Mouse (Mus musculus): Measurements from ENCODE around the gene Fam129c. TPM values are rescaled to one million over a fixed set of nuclear protein-coding genes. Genes with fewer than 3 reads are reported as not detected.

The Fam129c gene
- polyA plus RNA-seq, 1 experiment, result 3.9 TPM

- Histone ChIP-seq H3K36me3 (ENCODE audit: control insufficient read depth, insufficient read depth, low read length) (no peaks in the 10 kb centered on the region), H3K4me3 (ENCODE audit: control insufficient read depth, low read depth, low read length) (no peak overlapping the region), H3K27me3 (ENCODE audit: control insufficient read depth, insufficient read depth, low read length) (no peaks in the 10 kb centered on the region), H3K4me1 (ENCODE audit: control insufficient read depth, insufficient read depth, low read length) (peaks cover 7% of the 10 kb centered on the region), H3K27ac (ENCODE audit: control insufficient read depth, insufficient read depth, low read depth, low read length) (no peak overlapping the region)
- TF ChIP-seq CTCF (IDR thresholded peaks at IDR 0.05; ENCODE audit: control insufficient read depth, insufficient read depth, insufficient replicate concordance, low read depth, low read length), result no peak
- no peak for TF ChIP-seq POLR2A (IDR thresholded peaks at IDR 0.05; ENCODE audit: control insufficient read depth, low read depth, low read length)
Measured at GRCm38 (mm10) chr8:71604021-71604420, 6.6 kb downstream of the Fam129c start.

GRCm38 (mm10) chr8:71610822-71611651, 13.6 kb downstream of the Fam129c start, which contains the start of gene Colgalt1:
Gene Colgalt1 (plus strand): TSS chr8:71610998.
- Histone ChIP-seq H3K4me1 (ENCODE audit: control insufficient read depth, insufficient read depth, low read length) (peaks cover 12% of the 10 kb centered on the region), H3K27ac (ENCODE audit: control insufficient read depth, insufficient read depth, low read depth, low read length) (peak within 1 kb of the TSS; percentile 75), H3K36me3 (ENCODE audit: control insufficient read depth, insufficient read depth, low read length) (no peaks in the 10 kb centered on the region), H3K4me3 (ENCODE audit: control insufficient read depth, low read depth, low read length) (peak within 1 kb of the TSS; percentile 91), H3K27me3 (ENCODE audit: control insufficient read depth, insufficient read depth, low read length) (no peaks in the 10 kb centered on the region)
- TF ChIP-seq POLR2A (IDR thresholded peaks at IDR 0.05; ENCODE audit: control insufficient read depth, low read depth, low read length) (peak; percentile 60), CTCF (IDR thresholded peaks at IDR 0.05; ENCODE audit: control insufficient read depth, insufficient read depth, insufficient replicate concordance, low read depth, low read length) (no peak)

GRCm38 (mm10) chr8:71612141-71612540, 14.7 kb downstream of the Fam129c start:
- Histone ChIP-seq H3K27ac (ENCODE audit: control insufficient read depth, insufficient read depth, low read depth, low read length) (no peak overlapping the region), H3K4me3 (ENCODE audit: control insufficient read depth, low read depth, low read length) (no peak overlapping the region), H3K36me3 (ENCODE audit: control insufficient read depth, insufficient read depth, low read length) (no peaks in the 10 kb centered on the region), H3K4me1 (ENCODE audit: control insufficient read depth, insufficient read depth, low read length) (peaks cover 12% of the 10 kb centered on the region), H3K27me3 (ENCODE audit: control insufficient read depth, insufficient read depth, low read length) (no peaks in the 10 kb centered on the region)
- no peak for TF ChIP-seq CTCF (IDR thresholded peaks at IDR 0.05; ENCODE audit: control insufficient read depth, insufficient read depth, insufficient replicate concordance, low read depth, low read length)
- no peak for TF ChIP-seq POLR2A (IDR thresholded peaks at IDR 0.05; ENCODE audit: control insufficient read depth, low read depth, low read length)

GRCm38 (mm10) chr8:71613418-71613817, 16.0 kb downstream of the Fam129c start:
- Histone ChIP-seq H3K4me3 (ENCODE audit: control insufficient read depth, low read depth, low read length) (no peak overlapping the region), H3K27ac (ENCODE audit: control insufficient read depth, insufficient read depth, low read depth, low read length) (no peak overlapping the region), H3K4me1 (ENCODE audit: control insufficient read depth, insufficient read depth, low read length) (peaks cover 12% of the 10 kb centered on the region), H3K27me3 (ENCODE audit: control insufficient read depth, insufficient read depth, low read length) (no peaks in the 10 kb centered on the region), H3K36me3 (ENCODE audit: control insufficient read depth, insufficient read depth, low read length) (no peaks in the 10 kb centered on the region)
- no peak for TF ChIP-seq CTCF (IDR thresholded peaks at IDR 0.05; ENCODE audit: control insufficient read depth, insufficient read depth, insufficient replicate concordance, low read depth, low read length)
- no peak for TF ChIP-seq POLR2A (IDR thresholded peaks at IDR 0.05; ENCODE audit: control insufficient read depth, low read depth, low read length)

GRCm38 (mm10) chr8:71619786-71620185, 22.3 kb downstream of the Fam129c start:
- TF ChIP-seq POLR2A (IDR thresholded peaks at IDR 0.05; ENCODE audit: control insufficient read depth, low read depth, low read length), result no peak
- TF ChIP-seq CTCF (IDR thresholded peaks at IDR 0.05; ENCODE audit: control insufficient read depth, insufficient read depth, insufficient replicate concordance, low read depth, low read length), result no peak
- Histone ChIP-seq H3K36me3 (ENCODE audit: control insufficient read depth, insufficient read depth, low read length) (no peaks in the 10 kb centered on the region), H3K27ac (ENCODE audit: control insufficient read depth, insufficient read depth, low read depth, low read length) (no peak overlapping the region), H3K27me3 (ENCODE audit: control insufficient read depth, insufficient read depth, low read length) (no peaks in the 10 kb centered on the region), H3K4me3 (ENCODE audit: control insufficient read depth, low read depth, low read length) (peak overlapping the region; percentile 57), H3K4me1 (ENCODE audit: control insufficient read depth, insufficient read depth, low read length) (no peaks in the 10 kb centered on the region; the same call in 1 of the 2 replicates)

GRCm38 (mm10) chr8:71625088-71625487, 27.6 kb downstream of the Fam129c start:
- H3K4me3 ChIP-seq (ENCODE audit: control insufficient read depth, low read depth, low read length), result no peak overlapping the region
- no peaks in the 10 kb centered on the region for H3K36me3 ChIP-seq (ENCODE audit: control insufficient read depth, insufficient read depth, low read length)
- H3K27ac ChIP-seq (ENCODE audit: control insufficient read depth, insufficient read depth, low read depth, low read length), result no peak overlapping the region
- H3K4me1 ChIP-seq (ENCODE audit: control insufficient read depth, insufficient read depth, low read length), result peaks cover 19% of the 10 kb centered on the region
- TF ChIP-seq POLR2A (IDR thresholded peaks at IDR 0.05; ENCODE audit: control insufficient read depth, low read depth, low read length) (no peak), CTCF (IDR thresholded peaks at IDR 0.05; ENCODE audit: control insufficient read depth, insufficient read depth, insufficient replicate concordance, low read depth, low read length) (no peak)
- H3K27me3 ChIP-seq (ENCODE audit: control insufficient read depth, insufficient read depth, low read length), result no peaks in the 10 kb centered on the region

GRCm38 (mm10) chr8:71626753-71627152, 29.3 kb downstream of the Fam129c start:
- Histone ChIP-seq H3K36me3 (ENCODE audit: control insufficient read depth, insufficient read depth, low read length) (no peaks in the 10 kb centered on the region), H3K27ac (ENCODE audit: control insufficient read depth, insufficient read depth, low read depth, low read length) (no peak overlapping the region), H3K27me3 (ENCODE audit: control insufficient read depth, insufficient read depth, low read length) (no peaks in the 10 kb centered on the region), H3K4me1 (ENCODE audit: control insufficient read depth, insufficient read depth, low read length) (peaks cover 23% of the 10 kb centered on the region), H3K4me3 (ENCODE audit: control insufficient read depth, low read depth, low read length) (no peak overlapping the region)
- TF ChIP-seq CTCF (IDR thresholded peaks at IDR 0.05; ENCODE audit: control insufficient read depth, insufficient read depth, insufficient replicate concordance, low read depth, low read length) (no peak), POLR2A (IDR thresholded peaks at IDR 0.05; ENCODE audit: control insufficient read depth, low read depth, low read length) (no peak)
